Mouse (Mus musculus): ENCODE data around the gene Adora1. TPM values are rescaled to one million over a fixed set of nuclear protein-coding genes. Genes with fewer than 3 reads are reported as not detected.

The Adora1 gene
- polyA plus RNA-seq, 2 experiments, result 0.10 to 0.13 TPM

- ATAC-seq (ENCODE audit: insufficient read depth) (no peak), DNase-seq (ENCODE audit: low read depth in 3 of 3, low spot score in 3 of 3) (no peak)
- Histone ChIP-seq H3K9ac (replicated peaks) (no peak within 1 kb of the TSS), H3K36me3 (replicated peaks; ENCODE audit: control insufficient read depth, insufficient read depth, low read depth) (no peaks in the 10 kb centered on the region), H3K9me3 (ENCODE audit: control insufficient read depth, low read length) (no peaks in the 10 kb centered on the region), H3K4me1 (replicated peaks; ENCODE audit: control insufficient read depth in 2 of 2, insufficient read depth in 2 of 2, low read length in 1 of 2) (no peaks in the 10 kb centered on the region), H3K4me2 (ENCODE audit: low read depth) (no peak within 1 kb of the TSS), H3K27ac (no peak within 1 kb of the TSS), H3K4me3 (ENCODE audit: insufficient read depth in 1 of 2, low read depth in 2 of 2, low read length in 2 of 2) (no peak within 1 kb of the TSS), H3K27me3 (ENCODE audit: control insufficient read depth, insufficient read depth, low read length) (no peaks in the 10 kb centered on the region)
- WGBS (ENCODE audit: insufficient replicate concordance), result 64% methylated on average over 4 of the region's 4 CpGs
- TF ChIP-seq CTCF (IDR thresholded peaks at IDR 0.05; ENCODE audit: low read depth), result no peak
- TF ChIP-seq EP300 (IDR thresholded peaks at IDR 0.05; ENCODE audit: low read depth), result no peak
Measured at GRCm38 (mm10) chr1:134182025-134182424, 53.2 kb downstream of the Adora1 start, which contains the start of gene Chil1. TSS of gene Chil1 (plus strand) at chr1:134182176.

- Histone ChIP-seq H3K4me3 (ENCODE audit: insufficient read depth in 1 of 2, low read depth in 2 of 2, low read length in 2 of 2) (no peak overlapping the region), H3K4me1 (replicated peaks; ENCODE audit: control insufficient read depth in 2 of 2, insufficient read depth in 2 of 2, low read length in 1 of 2) (no peaks in the 10 kb centered on the region), H3K4me2 (ENCODE audit: low read depth) (no peak overlapping the region), H3K9ac (replicated peaks) (no peak overlapping the region), H3K9me3 (ENCODE audit: control insufficient read depth, low read length) (no peaks in the 10 kb centered on the region), H3K36me3 (replicated peaks; ENCODE audit: control insufficient read depth, insufficient read depth, low read depth) (no peaks in the 10 kb centered on the region), H3K27ac (no peak overlapping the region), H3K27me3 (ENCODE audit: control insufficient read depth, insufficient read depth, low read length) (no peaks in the 10 kb centered on the region)
- no peak for TF ChIP-seq CTCF (IDR thresholded peaks at IDR 0.05; ENCODE audit: low read depth)
- no peak for TF ChIP-seq EP300 (IDR thresholded peaks at IDR 0.05; ENCODE audit: low read depth)
- ATAC-seq (ENCODE audit: insufficient read depth), result no peak
- no peak for DNase-seq (ENCODE audit: low read depth in 3 of 3, low spot score in 3 of 3)
- WGBS (ENCODE audit: insufficient replicate concordance), result 76% methylated on average over 5 of the region's 5 CpGs
Measured at GRCm38 (mm10) chr1:134177976-134178375, 57.3 kb downstream of the Adora1 start.

- DNase-seq (ENCODE audit: low read depth in 3 of 3, low spot score in 3 of 3), result no peak
Measured at GRCm38 (mm10) chr1:134173081-134173480, 62.1 kb downstream of the Adora1 start.

DNA sequence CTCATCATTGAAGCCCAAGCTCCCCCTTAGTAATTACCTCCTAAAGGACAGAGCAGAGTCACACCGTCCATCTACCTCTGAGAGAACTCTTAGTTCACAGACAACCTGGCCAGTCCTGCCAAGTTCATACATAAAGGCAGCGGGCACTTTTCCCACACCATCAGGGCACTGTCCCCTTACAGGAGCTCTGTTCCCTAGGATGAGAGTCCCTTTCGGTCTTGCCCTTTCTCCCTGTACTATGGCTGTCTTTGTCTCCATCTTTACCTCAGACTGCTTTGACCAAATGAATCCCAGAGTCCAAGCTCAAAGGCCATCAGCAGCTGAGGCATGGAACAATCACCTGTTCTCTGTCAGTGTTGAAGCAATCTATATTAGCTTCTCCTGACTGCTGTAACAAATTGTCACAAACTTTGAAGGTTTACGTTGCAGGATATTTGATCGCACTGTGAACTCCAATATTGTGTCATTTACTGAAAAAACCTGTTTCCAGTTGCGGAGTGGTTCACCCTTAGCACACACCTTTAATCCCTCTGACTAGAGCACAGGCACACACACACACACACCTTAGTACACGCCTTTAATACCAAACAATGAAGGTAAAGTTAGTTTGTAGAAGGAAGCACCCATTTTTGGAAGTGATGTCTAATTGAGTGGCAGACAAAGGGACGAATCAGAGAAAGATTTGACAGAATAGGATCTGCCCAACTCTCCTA is 66.1 kb downstream of the Adora1 start:
- Histone ChIP-seq H3K27me3 (ENCODE audit: control insufficient read depth, insufficient read depth, low read length) (no peaks in the 10 kb centered on the region), H3K9ac (replicated peaks) (no peak overlapping the region), H3K27ac (no peak overlapping the region), H3K36me3 (replicated peaks; ENCODE audit: control insufficient read depth, insufficient read depth, low read depth) (no peaks in the 10 kb centered on the region), H3K4me1 (replicated peaks; ENCODE audit: control insufficient read depth in 2 of 2, insufficient read depth in 2 of 2, low read length in 1 of 2) (peaks cover 0 to 13% of the 10 kb centered on the region in 2 experiments; a peak in 2 of 4 replicates), H3K4me3 (ENCODE audit: insufficient read depth in 1 of 2, low read depth in 2 of 2, low read length in 2 of 2) (no peak overlapping the region), H3K9me3 (ENCODE audit: control insufficient read depth, low read length) (no peaks in the 10 kb centered on the region), H3K4me2 (ENCODE audit: low read depth) (no peak overlapping the region)
- WGBS (ENCODE audit: insufficient replicate concordance), result 71% methylated on average over 8 of the region's 8 CpGs
- ATAC-seq (ENCODE audit: insufficient read depth), result no peak
- TF ChIP-seq EP300 (IDR thresholded peaks at IDR 0.05; ENCODE audit: low read depth), result no peak
- no peak for TF ChIP-seq CTCF (IDR thresholded peaks at IDR 0.05; ENCODE audit: low read depth)
- no peak for DNase-seq (ENCODE audit: low read depth in 3 of 3, low spot score in 3 of 3)

More at GRCm38 (mm10) chr1:134173081-134173480, 62.1 kb downstream of the Adora1 start:
- H3K4me3 ChIP-seq (ENCODE audit: insufficient read depth in 1 of 2, low read depth in 2 of 2, low read length in 2 of 2), result no peak overlapping the region
- H3K4me2 ChIP-seq (ENCODE audit: low read depth), result no peak overlapping the region
- no peaks in the 10 kb centered on the region for H3K9me3 ChIP-seq (ENCODE audit: control insufficient read depth, low read length)
- TF ChIP-seq EP300 (IDR thresholded peaks at IDR 0.05; ENCODE audit: low read depth) (no peak), CTCF (IDR thresholded peaks at IDR 0.05; ENCODE audit: low read depth) (no peak)
- H3K4me1 ChIP-seq (replicated peaks; ENCODE audit: control insufficient read depth in 2 of 2, insufficient read depth in 2 of 2, low read length in 1 of 2), result peaks cover 0 to 9% of the 10 kb centered on the region in 2 experiments; a peak in 2 of 4 replicates
- H3K27me3 ChIP-seq (ENCODE audit: control insufficient read depth, insufficient read depth, low read length), result no peaks in the 10 kb centered on the region
- H3K27ac ChIP-seq, result no peak overlapping the region
- no peaks in the 10 kb centered on the region for H3K36me3 ChIP-seq (replicated peaks; ENCODE audit: control insufficient read depth, insufficient read depth, low read depth)
- WGBS (ENCODE audit: insufficient replicate concordance), result 63% methylated on average over 7 of the region's 7 CpGs
- ATAC-seq (ENCODE audit: insufficient read depth), result no peak
- H3K9ac ChIP-seq (replicated peaks), result no peak overlapping the region

- WGBS (ENCODE audit: insufficient replicate concordance), result 42% methylated on average over 3 of the region's 3 CpGs
- no peak overlapping the region for H3K4me2 ChIP-seq (ENCODE audit: low read depth)
- TF ChIP-seq CTCF (IDR thresholded peaks at IDR 0.05; ENCODE audit: low read depth) (no peak), EP300 (IDR thresholded peaks at IDR 0.05; ENCODE audit: low read depth) (no peak)
- H3K27ac ChIP-seq, result no peak overlapping the region
- no peaks in the 10 kb centered on the region for H3K36me3 ChIP-seq (replicated peaks; ENCODE audit: control insufficient read depth, insufficient read depth, low read depth)
- H3K27me3 ChIP-seq (ENCODE audit: control insufficient read depth, insufficient read depth, low read length), result no peaks in the 10 kb centered on the region
- peaks cover 0 to 13% of the 10 kb centered on the region in 2 experiments; a peak in 2 of 4 replicates for H3K4me1 ChIP-seq (replicated peaks; ENCODE audit: control insufficient read depth in 2 of 2, insufficient read depth in 2 of 2, low read length in 1 of 2)
- no peak overlapping the region for H3K9ac ChIP-seq (replicated peaks)
- DNase-seq (ENCODE audit: low read depth in 3 of 3, low spot score in 3 of 3) (no peak), ATAC-seq (ENCODE audit: insufficient read depth) (no peak)
- no peak overlapping the region for H3K4me3 ChIP-seq (ENCODE audit: insufficient read depth in 1 of 2, low read depth in 2 of 2, low read length in 2 of 2)
- no peaks in the 10 kb centered on the region for H3K9me3 ChIP-seq (ENCODE audit: control insufficient read depth, low read length)
Measured at GRCm38 (mm10) chr1:134168567-134168966, 66.7 kb downstream of the Adora1 start.

Data from liver, embryonic 14.5 days (tissue).